Mouse (Mus musculus) CH12.LX (cell line): Measurements from ENCODE around the gene Zc3h12c. TPM values are rescaled to one million over a fixed set of nuclear protein-coding genes. Genes with fewer than 3 reads are reported as not detected.

Experiments
- DNase-seq: peaks from one replicate; pipeline ENCODE4 v3.0.0-alpha.2; 2013; ENCODE audit errors: extremely low read depth
- H3K27ac ChIP-seq: 2 replicates; pipeline ENCODE4 v1.5.1; 2012; ENCODE audit warnings: low read depth, mild to moderate bottlenecking, control low read depth, moderate library complexity; ENCODE audit not compliant: insufficient read depth
- H3K27me3 ChIP-seq: replicated peaks from 2 replicates; pipeline ENCODE3; 2012; ENCODE audit warnings: inconsistent platforms
- H3K36me3 ChIP-seq, 2 experiments: replicated peaks in 1 of 2; 2 replicates each; pipeline versions ENCODE3 to v1.6.1; 2012; ENCODE audit warnings: inconsistent platforms in 1 of 2, low read length in 1 of 2, mild to moderate bottlenecking in 1 of 2, mixed read lengths in 1 of 2, moderate library complexity in 1 of 2; ENCODE audit not compliant: control insufficient read depth in 1 of 2, insufficient read depth in 1 of 2
- H3K4me1 ChIP-seq, 2 experiments: 2 replicates each; pipeline ENCODE4 v1.6.1; 2012; ENCODE audit warnings: inconsistent platforms in 1 of 2, moderate library complexity in 1 of 2; ENCODE audit not compliant: insufficient read depth in 2 of 2, control insufficient read depth in 1 of 2
- H3K4me2 ChIP-seq: 2 replicates; pipeline ENCODE4 v1.6.1; 2012; ENCODE audit warnings: low read depth, mild to moderate bottlenecking, control low read depth; ENCODE audit not compliant: poor library complexity, insufficient read depth, severe bottlenecking
- H3K4me3 ChIP-seq, 3 experiments: fragments of 150-350 bp in 1 of 3; sonication (generic) in 1 of 3; replicated peaks in 1 of 3; 2 replicates each; pipeline versions ENCODE3 to v1.5.1; 2011 to 2012; ENCODE audit warnings: low read depth in 2 of 3, low read length in 2 of 3, mild to moderate bottlenecking in 2 of 3, moderate library complexity in 2 of 3, control low read depth in 1 of 3, improper control_type of control experiment in 1 of 3, inconsistent platforms in 1 of 3, mixed read lengths in 1 of 3; ENCODE audit not compliant: poor library complexity in 1 of 3
- H3K79me2 ChIP-seq: replicated peaks from 2 replicates; pipeline ENCODE4 v1.6.1; 2012; ENCODE audit warnings: mild to moderate bottlenecking, moderate library complexity; ENCODE audit not compliant: control insufficient read depth, poor library complexity, insufficient read depth, severe bottlenecking; ENCODE audit errors: extremely low read depth
- H3K9ac ChIP-seq: 2 replicates; pipeline ENCODE4 v1.6.1; 2012; ENCODE audit warnings: low read depth, mild to moderate bottlenecking, control low read depth, moderate library complexity; ENCODE audit not compliant: insufficient read depth
- H3K9me3 ChIP-seq: replicated peaks from 2 replicates; pipeline ENCODE3; 2012; ENCODE audit warnings: low read length, inconsistent platforms, mixed read lengths
- BHLHE40 ChIP-seq: IDR thresholded peaks from 2 replicates; pipeline ENCODE4 v1.6.1; 2011; ENCODE audit warnings: mild to moderate bottlenecking, low read depth, low read length, improper control_type of control experiment
- CHD1 ChIP-seq: IDR thresholded peaks from 2 replicates; pipeline ENCODE4 v1.6.1; 2012; ENCODE audit warnings: low read depth, low read length, improper control_type of control experiment, inconsistent platforms
- CHD2 ChIP-seq: IDR thresholded peaks from 2 replicates; pipeline ENCODE4 v1.6.1; 2011; ENCODE audit warnings: low read length, improper control_type of control experiment
- CTCF ChIP-seq, 2 experiments: IDR thresholded peaks in 1 of 2; conservative IDR thresholded peaks in 1 of 2; 2 replicates each; pipeline ENCODE4 v1.5.1; 2011 to 2012; ENCODE audit warnings: low read depth in 2 of 2, low read length in 2 of 2, improper control_type of control experiment in 1 of 2, inconsistent platforms in 1 of 2, mild to moderate bottlenecking in 1 of 2, moderate library complexity in 1 of 2
- E2F4 ChIP-seq: IDR thresholded peaks from 2 replicates; pipeline ENCODE4 v1.6.1; 2011; ENCODE audit warnings: low read depth, low read length, improper control_type of control experiment; ENCODE audit not compliant: insufficient replicate concordance
- ELF1 ChIP-seq: IDR thresholded peaks from 2 replicates; pipeline ENCODE4 v1.6.1; 2014; ENCODE audit warnings: low read depth, mild to moderate bottlenecking, inconsistent platforms, low read length, improper control_type of control experiment
- EP300 ChIP-seq: IDR thresholded peaks from 2 replicates; pipeline ENCODE4 v1.6.1; 2011; ENCODE audit warnings: low read length, improper control_type of control experiment
- ETS1 ChIP-seq: conservative IDR thresholded peaks from 2 replicates; pipeline ENCODE4 v1.6.1; 2012; ENCODE audit warnings: low read depth, mild to moderate bottlenecking, inconsistent platforms, low read length, improper control_type of control experiment, moderate library complexity
- GABPA ChIP-seq: IDR thresholded peaks from 2 replicates; pipeline ENCODE4 v1.6.1; 2012; ENCODE audit warnings: low read depth, low read length, improper control_type of control experiment, inconsistent platforms; ENCODE audit not compliant: insufficient replicate concordance
- HCFC1 ChIP-seq: IDR thresholded peaks from 2 replicates; pipeline ENCODE4 v1.6.1; 2012; ENCODE audit warnings: low read depth, mild to moderate bottlenecking, inconsistent platforms, low read length, improper control_type of control experiment
- IRF4 ChIP-seq: IDR thresholded peaks from 2 replicates; pipeline ENCODE4 v1.6.1; 2014; ENCODE audit warnings: low read depth, mild to moderate bottlenecking, inconsistent platforms, low read length, improper control_type of control experiment
- JUN ChIP-seq: IDR thresholded peaks from 2 replicates; pipeline ENCODE4 v1.6.1; 2011; ENCODE audit warnings: low read depth, mild to moderate bottlenecking, low read length, improper control_type of control experiment, moderate library complexity; ENCODE audit not compliant: insufficient read depth
- JUND ChIP-seq: conservative IDR thresholded peaks from 2 replicates; pipeline ENCODE4 v1.6.1; 2011; ENCODE audit warnings: low read depth, low read length, improper control_type of control experiment
- KAT2A ChIP-seq: IDR thresholded peaks from 2 replicates; pipeline ENCODE4 v1.6.1; 2012; ENCODE audit warnings: low read length, improper control_type of control experiment, inconsistent platforms; ENCODE audit not compliant: insufficient replicate concordance
- MAFK ChIP-seq: IDR thresholded peaks from 2 replicates; pipeline ENCODE4 v1.6.1; 2011; ENCODE audit warnings: low read length, improper control_type of control experiment; ENCODE audit not compliant: insufficient replicate concordance
- MAX ChIP-seq: IDR thresholded peaks from 2 replicates; pipeline ENCODE4 v1.6.1; 2011; ENCODE audit warnings: low read length, improper control_type of control experiment
- MAZ ChIP-seq: IDR thresholded peaks from 2 replicates; pipeline ENCODE4 v1.6.1; 2012; ENCODE audit warnings: low read depth, mild to moderate bottlenecking, inconsistent platforms, low read length, improper control_type of control experiment, moderate library complexity
- MEF2A ChIP-seq: IDR thresholded peaks from 2 replicates; pipeline ENCODE4 v1.6.1; 2014; ENCODE audit warnings: low read depth, mild to moderate bottlenecking, inconsistent platforms, low read length, improper control_type of control experiment, borderline replicate concordance
- MXI1 ChIP-seq: IDR thresholded peaks from 2 replicates; pipeline ENCODE4 v1.6.1; 2011; ENCODE audit warnings: mild to moderate bottlenecking, low read depth, low read length, improper control_type of control experiment
- MYC ChIP-seq: IDR thresholded peaks from 2 replicates; pipeline ENCODE4 v1.6.1; 2011; ENCODE audit warnings: low read depth, mild to moderate bottlenecking, improper control_type of control experiment, low read length
- NELFE ChIP-seq: IDR thresholded peaks from 2 replicates; pipeline ENCODE4 v1.6.1; 2011; ENCODE audit warnings: low read depth, low read length, improper control_type of control experiment
- NRF1 ChIP-seq: IDR thresholded peaks from 2 replicates; pipeline ENCODE4 v1.6.1; 2014; ENCODE audit warnings: low read depth, mild to moderate bottlenecking, inconsistent platforms, low read length, improper control_type of control experiment, moderate library complexity
- PAX5 ChIP-seq: IDR thresholded peaks from 2 replicates; pipeline ENCODE4 v1.6.1; 2012; ENCODE audit warnings: low read length, inconsistent platforms, mixed read lengths
- POLR2A ChIP-seq: IDR thresholded peaks from 2 replicates; pipeline ENCODE4 v1.6.1; 2011; ENCODE audit warnings: low read depth, mild to moderate bottlenecking, improper control_type of control experiment, low read length
- POLR2AphosphoS2 ChIP-seq: IDR thresholded peaks from 2 replicates; pipeline ENCODE4 v1.6.1; 2011; ENCODE audit warnings: low read depth, low read length, improper control_type of control experiment
- RAD21 ChIP-seq: IDR thresholded peaks from 2 replicates; pipeline ENCODE4 v1.6.1; 2011; ENCODE audit warnings: low read depth, mild to moderate bottlenecking, low read length, improper control_type of control experiment, moderate library complexity
- RCOR1 ChIP-seq: conservative IDR thresholded peaks from 2 replicates; pipeline ENCODE4 v1.6.1; 2012; ENCODE audit warnings: low read depth, mild to moderate bottlenecking, inconsistent platforms, low read length, improper control_type of control experiment
- SIN3A ChIP-seq: IDR thresholded peaks from 2 replicates; pipeline ENCODE4 v1.6.1; 2012; ENCODE audit warnings: low read length, improper control_type of control experiment, inconsistent platforms
- SMC3 ChIP-seq: IDR thresholded peaks from 2 replicates; pipeline ENCODE4 v1.6.1; 2011; ENCODE audit warnings: low read depth, low read length, improper control_type of control experiment
- TBP ChIP-seq: conservative IDR thresholded peaks from 2 replicates; pipeline ENCODE4 v1.6.1; 2011; ENCODE audit warnings: low read depth, low read length, improper control_type of control experiment
- TCF12 ChIP-seq: IDR thresholded peaks from 2 replicates; pipeline ENCODE4 v1.6.1; 2014; ENCODE audit warnings: low read depth, mild to moderate bottlenecking, inconsistent platforms, low read length, improper control_type of control experiment
- UBTF ChIP-seq: IDR thresholded peaks from 2 replicates; pipeline ENCODE4 v1.6.1; 2012; ENCODE audit warnings: low read depth, mild to moderate bottlenecking, inconsistent platforms, low read length, improper control_type of control experiment, moderate library complexity
- USF1 ChIP-seq: IDR thresholded peaks from 2 replicates; pipeline ENCODE4 v1.6.1; 2014; ENCODE audit warnings: low read depth, mild to moderate bottlenecking, inconsistent platforms, low read length, improper control_type of control experiment
- USF2 ChIP-seq: conservative IDR thresholded peaks from 2 replicates; pipeline ENCODE4 v1.6.1; 2011; ENCODE audit warnings: low read depth, low read length, improper control_type of control experiment
- ZC3H11A ChIP-seq: IDR thresholded peaks from 2 replicates; pipeline ENCODE4 v1.6.1; 2012; ENCODE audit warnings: low read depth, mild to moderate bottlenecking, inconsistent platforms, low read length, improper control_type of control experiment
- ZKSCAN1 ChIP-seq: IDR thresholded peaks from 2 replicates; pipeline ENCODE4 v1.6.1; 2012; ENCODE audit warnings: low read depth, inconsistent platforms, low read length, improper control_type of control experiment, borderline replicate concordance
- ZMIZ1 ChIP-seq: IDR thresholded peaks from 2 replicates; pipeline ENCODE4 v1.6.1; 2012; ENCODE audit warnings: low read depth, mild to moderate bottlenecking, inconsistent platforms, low read length, improper control_type of control experiment
- ZNF384 ChIP-seq: IDR thresholded peaks from 2 replicates; pipeline ENCODE4 v1.6.1; 2012; ENCODE audit warnings: low read depth, low read length, improper control_type of control experiment, inconsistent platforms
- dilution Hi-C: fragments of 300-500 bp; cut with MboI; formaldehyde crosslinking; loops from 2 replicates; pipeline ENCODE4 v1.14.3; 2020; ENCODE audit warnings: low sequenced_read_pairs; ENCODE audit not compliant: extremely low pct_unique_long_range_greater_than_20kb, extremely low pct_ligation_motif_present
- in situ Hi-C: fragments of 300-500 bp; cut with MboI; formaldehyde crosslinking; loops from 3 replicates; pipeline ENCODE4 v1.14.3; 2019; ENCODE audit warnings: low sequenced_read_pairs, low pct_ligation_motif_present, low pct_unique_long_range_greater_than_20kb, mixed read lengths
- polyA plus RNA-seq: library from polyadenylated mRNA; unstranded; fragments of >175 nt; gene quantifications from 2 replicates; pipeline ENCODE4 v1.2.1, GENCODE M21; 2012; ENCODE audit warnings: low read depth; ENCODE audit not compliant: insufficient read length
- total RNA-seq, 2 experiments: library from RNA; depleted of rRNA; stranded (reverse); fragments of 300-350 nt in 1 of 2; fragments of >200 nt in 1 of 2; gene quantifications; 2 replicates each; pipeline ENCODE4 v1.2.3; 2012 to 2014

Gene Zc3h12c
- total and polyA plus RNA-seq, 3 experiments: 11.2 to 36.1 (median 21.7) TPM

GRCm38 (mm10) chr9:52100426-52100825 is 67.9 kb downstream of the Zc3h12c start (continued):
- no peak for TF ChIP-seq ETS1

GRCm38 (mm10) chr9:52098600-52098999 is 69.8 kb downstream of the Zc3h12c start:
- no peaks in the 10 kb centered on the region for H3K36me3 ChIP-seq
- no peaks in the 10 kb centered on the region for H3K79me2 ChIP-seq
- H3K27ac ChIP-seq: no peak overlapping the region
- dilution Hi-C loops: no loop called here
- H3K4me1 ChIP-seq: peaks cover 13 to 35% of the 10 kb centered on the region in 2 experiments
- H3K4me3 ChIP-seq: no peak overlapping the region
- H3K9me3 ChIP-seq: no peaks in the 10 kb centered on the region
- 0 out of 2 replicates have a peak overlapping the region, but pooled peaks have one; percentile 14 for H3K4me2 ChIP-seq
- no peak for TF ChIP-seq MAFK
- TF ChIP-seq ZMIZ1: no peak
- peak; percentile 31; the same call in 1 of the 2 replicates for TF ChIP-seq BHLHE40
- TF ChIP-seq TCF12: no peak
- no peak for TF ChIP-seq RCOR1
- TF ChIP-seq UBTF: no peak
- TF ChIP-seq USF1: no peak
- peak; percentile 97 for TF ChIP-seq RAD21
- peak; percentile 97 for TF ChIP-seq SMC3
- no peak for TF ChIP-seq JUN
- TF ChIP-seq ZNF384: no peak
- TF ChIP-seq POLR2A: no peak
- TF ChIP-seq E2F4: no peak
- TF ChIP-seq PAX5: no peak
- TF ChIP-seq MAX: no peak
- TF ChIP-seq USF2: no peak
- TF ChIP-seq KAT2A: no peak
- 0 out of 2 replicates have a peak, but pooled peaks have one; percentile 21 for TF ChIP-seq NRF1
- TF ChIP-seq MXI1: no peak
- TF ChIP-seq ELF1: no peak
- no peak; the same call in 1 of the 2 replicates for TF ChIP-seq MYC
- TF ChIP-seq CTCF (conservative IDR thresholded peaks at IDR 0.05 in 1 of 2, IDR thresholded peaks at IDR 0.05 in 1 of 2; ENCODE audit: low read depth in 2 of 2, low read length in 2 of 2): peak; percentile 98
- no peak for TF ChIP-seq SIN3A
- no peak for TF ChIP-seq HCFC1
- TF ChIP-seq CHD1: no peak
- no peak for TF ChIP-seq ZKSCAN1
- 0 out of 2 replicates have a peak, but pooled peaks have one; percentile 39 for TF ChIP-seq JUND
- no peak for TF ChIP-seq CHD2
- TF ChIP-seq TBP: no peak
- peak; percentile 60 for TF ChIP-seq IRF4
- no peak for TF ChIP-seq EP300
- TF ChIP-seq ETS1: no peak
- no peak for TF ChIP-seq POLR2AphosphoS2
- TF ChIP-seq MAZ: no peak
- TF ChIP-seq NELFE: peak; percentile 34; the same call in 1 of the 2 replicates
- TF ChIP-seq MEF2A: no peak; the same call in 1 of the 2 replicates
- TF ChIP-seq ZC3H11A: peak; percentile 88
- no peak for TF ChIP-seq GABPA
- TF ChIP-seq, all 38 proteins: peak for 9
- H3K27me3 ChIP-seq: no peaks in the 10 kb centered on the region
- peak; percentile 80 for DNase-seq
- H3K9ac ChIP-seq: peak overlapping the region; percentile 23; the same call in 1 of the 2 replicates
- in situ Hi-C loops: loop anchor here (5.0 to 10.0 kb wide), 2 partner anchors 111 to 266 kb away; no protein-coding TSS in a partner anchor
